Mouse (Mus musculus) liver, embryonic 14.5 days (tissue): ENCODE measurements around the gene Grcc10. TPM values are rescaled to one million over a fixed set of nuclear protein-coding genes. Genes with fewer than 3 reads are reported as not detected.
A peak's percentile ranks its signal among the peaks of the same experiment; 100 is the strongest.

ENCODE experiments used
- ATAC-seq: fragments of 200-750 bp; cut with Nextera tagmentation; 2 replicates; pipeline ENCODE4 v1.8.0; 2017; ENCODE audit warnings: moderate number of reproducible peaks, mild to moderate bottlenecking, moderate library complexity; ENCODE audit not compliant: insufficient read depth
- DNase-seq, 3 experiments: peaks; one replicate each; pipeline ENCODE4 v3.0.0-alpha.2; 2012 to 2013; ENCODE audit warnings: low read depth in 3 of 3, low spot score in 3 of 3
- H3K27ac ChIP-seq: fragments of 300-500 bp; sonication (generic); 2 replicates; pipeline ENCODE4 v1.5.1; 2014; ENCODE audit warnings: moderate library complexity, mild to moderate bottlenecking, control low read depth, inconsistent platforms
- H3K27me3 ChIP-seq: fragments of 300-500 bp; sonication (generic); 2 replicates; pipeline ENCODE4 v1.6.1; 2014; ENCODE audit warnings: mild to moderate bottlenecking, low read length, moderate library complexity; ENCODE audit not compliant: control insufficient read depth, insufficient read depth
- H3K36me3 ChIP-seq: fragments of 300-500 bp; sonication (generic); replicated peaks from 2 replicates; pipeline ENCODE4 v1.6.1; 2014; ENCODE audit warnings: low read depth; ENCODE audit not compliant: control insufficient read depth, insufficient read depth
- H3K4me1 ChIP-seq, 2 experiments: fragments of 200-500 bp in 1 of 2; fragments of 300-500 bp in 1 of 2; sonication (generic) in 1 of 2; replicated peaks; 2 replicates each; pipeline ENCODE4 v1.6.1; 2012 to 2014; ENCODE audit warnings: antibody characterized with exemption in 1 of 2, inconsistent platforms in 1 of 2, low read length in 1 of 2; ENCODE audit not compliant: control insufficient read depth in 2 of 2, insufficient read depth in 2 of 2
- H3K4me2 ChIP-seq: fragments of 300-500 bp; sonication (generic); 2 replicates; pipeline ENCODE4 v1.6.1; 2014; ENCODE audit warnings: low read depth, mild to moderate bottlenecking, control low read depth, moderate library complexity
- H3K4me3 ChIP-seq, 2 experiments: fragments of 200-500 bp in 1 of 2; fragments of 300-500 bp in 1 of 2; sonication (generic) in 1 of 2; 2 replicates each; pipeline ENCODE4 v1.5.1; 2012 to 2014; ENCODE audit warnings: low read depth in 2 of 2, low read length in 2 of 2, mild to moderate bottlenecking in 2 of 2, control low read depth in 1 of 2, inconsistent platforms in 1 of 2, moderate library complexity in 1 of 2; ENCODE audit not compliant: insufficient read depth in 1 of 2
- H3K9ac ChIP-seq: fragments of 300-500 bp; sonication (generic); replicated peaks from 2 replicates; pipeline ENCODE4 v1.6.1; 2014; ENCODE audit warnings: mild to moderate bottlenecking, control low read depth, moderate library complexity
- H3K9me3 ChIP-seq: fragments of 300-500 bp; sonication (generic); 2 replicates; pipeline ENCODE4 v1.6.1; 2016; ENCODE audit warnings: low read length, mixed read lengths; ENCODE audit not compliant: control insufficient read depth
- CTCF ChIP-seq: IDR thresholded peaks from 2 replicates; pipeline ENCODE4 v1.5.1; 2016; ENCODE audit warnings: antibody characterized with exemption, low read depth, control low read depth
- EP300 ChIP-seq: IDR thresholded peaks from 2 replicates; pipeline ENCODE4 v1.6.1; 2016; ENCODE audit warnings: antibody characterized with exemption, low read depth
- WGBS: fragments of 180-500 bp; shearing (Covaris S2); extraction: QIAGEN DNeasy Blood & Tissue Kit; methylation state at CpG from one replicate; pipeline ENCODE4 v1.1.7; 2014; ENCODE audit not compliant: insufficient replicate concordance; 5-methylcytosine and 5-hydroxymethylcytosine counted together
- polyA plus RNA-seq, 2 experiments: library from polyadenylated mRNA; depleted of rRNA in 1 of 2; stranded (reverse) in 1 of 2; unstranded in 1 of 2; fragments of >200 nt; fragmentation: Nextera tagmentation in 1 of 2; extraction: Ambion mirVana in 1 of 2; gene quantifications; 2 replicates each; pipeline versions ENCODE4 v1.2.1 to v1.2.3; 2012 to 2014

The Grcc10 gene
- polyA plus RNA-seq, 2 experiments = 50.2 to 74.0 TPM

GRCm38 (mm10) chr6:124720904-124721303 lies 20.3 kb downstream of the Grcc10 start:
- Histone ChIP-seq H3K36me3 (peaks cover 8% of the 10 kb centered on the region), H3K27ac (peak overlapping the region; percentile 15; the same call in 1 of the 2 replicates), H3K4me3 (no peak overlapping the region), H3K9ac (no peak overlapping the region), H3K27me3 (no peaks in the 10 kb centered on the region), H3K4me2 (no peak overlapping the region), H3K9me3 (no peaks in the 10 kb centered on the region), H3K4me1 (peaks cover 21 to 22% of the 10 kb centered on the region in 2 experiments)
- ATAC-seq (no peak), DNase-seq (no peak)
- 68% methylated on average over 11 of the region's 11 CpGs for WGBS
- TF ChIP-seq EP300 (no peak), CTCF (no peak)

- peak in 2 of 3 experiments; percentile 41 to 52 for DNase-seq
- Histone ChIP-seq H3K4me3 (no peak overlapping the region), H3K4me1 (peaks cover 18 to 21% of the 10 kb centered on the region in 2 experiments), H3K9me3 (no peaks in the 10 kb centered on the region), H3K9ac (peak overlapping the region; percentile 45), H3K4me2 (peak overlapping the region; percentile 51), H3K27ac (peak overlapping the region; percentile 63), H3K27me3 (no peaks in the 10 kb centered on the region), H3K36me3 (peaks cover 23% of the 10 kb centered on the region)
- peak; percentile 90 for ATAC-seq
- TF ChIP-seq CTCF = peak; percentile 57
- peak; percentile 71 for TF ChIP-seq EP300
- 27% methylated on average over 7 of the region's 7 CpGs for WGBS
These were observed 21.7 kb downstream of the Grcc10 start for GRCm38 (mm10) chr6:124719354-124719978.

GRCm38 (mm10) chr6:124718703-124719102 lies 22.5 kb downstream of the Grcc10 start:
- peak overlapping the region; percentile 63 for H3K27ac ChIP-seq
- WGBS = 73% methylated on average over 16 of the region's 16 CpGs
- no peak overlapping the region for H3K4me3 ChIP-seq
- H3K36me3 ChIP-seq = peaks cover 26% of the 10 kb centered on the region
- no peak for DNase-seq
- no peaks in the 10 kb centered on the region for H3K27me3 ChIP-seq
- no peak overlapping the region for H3K9ac ChIP-seq
- no peak for TF ChIP-seq CTCF
- TF ChIP-seq EP300 = no peak
- H3K9me3 ChIP-seq = no peaks in the 10 kb centered on the region
- peaks cover 18 to 21% of the 10 kb centered on the region in 2 experiments for H3K4me1 ChIP-seq
- no peak for ATAC-seq
- peak overlapping the region; percentile 51 for H3K4me2 ChIP-seq

DNA sequence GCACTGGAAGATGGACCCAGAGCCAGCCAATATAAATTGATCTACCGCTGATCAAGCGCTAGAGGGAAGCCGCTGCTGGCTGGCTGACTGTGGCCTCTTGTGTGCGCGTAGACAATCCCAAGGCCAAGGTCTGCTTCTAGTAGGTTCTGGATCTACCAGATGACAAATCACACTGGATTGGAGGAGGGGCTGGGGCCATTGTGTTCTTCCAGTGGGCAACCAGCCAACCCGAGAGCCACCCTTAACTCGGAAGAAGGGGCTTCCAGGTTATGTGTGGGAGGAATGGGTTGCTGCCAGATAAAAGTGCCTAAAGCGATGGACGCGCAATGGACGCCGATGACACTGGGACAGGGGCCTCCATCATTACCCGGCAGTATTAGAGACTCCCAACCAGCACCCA lies 23.2 kb downstream of the Grcc10 start:
- Histone ChIP-seq H3K9ac (no peak overlapping the region), H3K27ac (no peak overlapping the region), H3K4me3 (no peak overlapping the region), H3K4me2 (no peak overlapping the region), H3K4me1 (peaks cover 22 to 24% of the 10 kb centered on the region in 2 experiments), H3K36me3 (peaks cover 26% of the 10 kb centered on the region), H3K27me3 (no peaks in the 10 kb centered on the region), H3K9me3 (no peaks in the 10 kb centered on the region)
- WGBS = 81% methylated on average over 13 of the region's 13 CpGs
- TF ChIP-seq CTCF (no peak), EP300 (no peak)
- DNase-seq = no peak
- no peak for ATAC-seq

GRCm38 (mm10) chr6:124716864-124717490 lies 24.2 kb downstream of the Grcc10 start:
- DNase-seq (no peak), ATAC-seq (no peak)
- TF ChIP-seq EP300 (no peak), CTCF (peak; percentile 82)
- WGBS = 68% methylated on average over 20 of the region's 20 CpGs
- H3K4me3 ChIP-seq = no peak overlapping the region
- H3K9ac ChIP-seq = no peak overlapping the region
- H3K4me2 ChIP-seq = no peak overlapping the region
- no peaks in the 10 kb centered on the region for H3K9me3 ChIP-seq
- no peaks in the 10 kb centered on the region for H3K27me3 ChIP-seq
- H3K27ac ChIP-seq = no peak overlapping the region
- peaks cover 22 to 24% of the 10 kb centered on the region in 2 experiments for H3K4me1 ChIP-seq
- H3K36me3 ChIP-seq = peaks cover 26% of the 10 kb centered on the region
